Mouse (Mus musculus) neural tube, embryonic 11.5 days (tissue): ENCODE results near the gene D630023F18Rik. TPM values are rescaled to one million over a fixed set of nuclear protein-coding genes. Genes with fewer than 3 reads are reported as not detected.

Experiments used
- ATAC-seq: fragments of 200-750 bp; cut with Nextera tagmentation; 2 replicates; pipeline ENCODE4 v1.8.0; 2017; ENCODE audit warnings: moderate number of reproducible peaks, mild to moderate bottlenecking, moderate TSS enrichment, moderate library complexity; ENCODE audit not compliant: insufficient read depth, low FRiP score, low TSS enrichment
- DNase-seq: peaks from one replicate; pipeline ENCODE4 v3.0.0-alpha.2; 2015; ENCODE audit warnings: low spot score
- H3K27ac ChIP-seq: fragments of 300-500 bp; sonication (generic); 2 replicates; pipeline ENCODE4 v1.5.1; 2014; ENCODE audit warnings: low read depth, mild to moderate bottlenecking, low read length
- H3K27me3 ChIP-seq: fragments of 300-500 bp; sonication (generic); 2 replicates; pipeline ENCODE4 v1.6.1; 2014; ENCODE audit warnings: mild to moderate bottlenecking, low read length, mixed read lengths; ENCODE audit not compliant: control insufficient read depth, insufficient read depth
- H3K36me3 ChIP-seq: fragments of 300-500 bp; sonication (generic); 2 replicates; pipeline ENCODE4 v1.6.1; 2014; ENCODE audit warnings: mild to moderate bottlenecking, low read length, moderate library complexity, mixed read lengths; ENCODE audit not compliant: control insufficient read depth, insufficient read depth
- H3K4me1 ChIP-seq: fragments of 300-500 bp; sonication (generic); 2 replicates; pipeline ENCODE4 v1.6.1; 2014; ENCODE audit warnings: low read length, mixed read lengths; ENCODE audit not compliant: control insufficient read depth, insufficient read depth
- H3K4me2 ChIP-seq: fragments of 300-500 bp; sonication (generic); 2 replicates; pipeline ENCODE4 v1.6.1; 2014; ENCODE audit warnings: low read depth, mild to moderate bottlenecking, moderate library complexity
- H3K4me3 ChIP-seq: fragments of 300-500 bp; sonication (generic); 2 replicates; pipeline ENCODE4 v1.5.1; 2014; ENCODE audit warnings: low read depth, low read length
- H3K9ac ChIP-seq: fragments of 300-500 bp; sonication (generic); 2 replicates; pipeline ENCODE4 v1.6.1; 2014; ENCODE audit warnings: mild to moderate bottlenecking, low read length
- H3K9me3 ChIP-seq: fragments of 300-500 bp; sonication (generic); 2 replicates; pipeline ENCODE4 v1.6.1; 2016; ENCODE audit warnings: low read length; ENCODE audit not compliant: control insufficient read depth
- WGBS: fragments of 180-500 bp; shearing (Covaris S2); extraction: QIAGEN DNeasy Blood & Tissue Kit; methylation state at CpG from one replicate; pipeline ENCODE4 v1.1.7; 2014; 5-methylcytosine and 5-hydroxymethylcytosine counted together
- polyA plus RNA-seq: library from polyadenylated mRNA; unstranded; fragments of >200 nt; fragmentation: Nextera tagmentation; extraction: Ambion mirVana; gene quantifications from 2 replicates; pipeline ENCODE4 v1.2.1, GENCODE M21; 2014

Gene D630023F18Rik
- polyA plus RNA-seq, 1 experiment from 2014 or later: not detected

DNA sequence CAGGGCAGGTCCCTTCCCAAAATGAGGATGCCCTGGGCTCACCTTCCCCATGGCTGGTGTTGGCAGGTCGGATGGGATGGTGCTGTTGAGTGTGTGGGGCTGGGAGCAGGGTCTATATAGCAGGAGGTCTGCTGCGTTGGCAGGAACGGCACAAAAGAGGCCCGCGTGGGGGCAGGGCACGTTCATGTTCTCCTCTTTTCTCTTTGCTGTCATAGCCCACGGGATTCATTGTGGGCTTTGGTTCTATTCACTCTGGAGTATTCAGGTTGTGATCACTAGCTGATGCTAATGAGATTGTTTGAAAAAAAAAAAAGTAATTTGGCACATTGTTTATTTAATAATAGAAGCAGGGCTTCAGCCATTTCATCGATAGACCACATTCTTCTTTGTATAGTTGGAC, 59.7 kb downstream of the D630023F18Rik start, which contains the start of gene Crygd:
Gene Crygd (minus strand): TSS at position 101 of the 400 bp plus-strand sequence.
- no peaks in the 10 kb centered on the region for H3K4me1 ChIP-seq
- no peak within 1 kb of the TSS for H3K4me2 ChIP-seq
- no peak within 1 kb of the TSS for H3K9ac ChIP-seq
- ATAC-seq (no peak), DNase-seq (no peak)
- H3K36me3 ChIP-seq: no peaks in the 10 kb centered on the region
- no peaks in the 10 kb centered on the region for H3K9me3 ChIP-seq
- no peak within 1 kb of the TSS for H3K4me3 ChIP-seq
- no peaks in the 10 kb centered on the region for H3K27me3 ChIP-seq
- 80% methylated on average over 8 of the region's 8 CpGs for WGBS
- H3K27ac ChIP-seq: no peak within 1 kb of the TSS

Other genes starting within 250 kb of the D630023F18Rik start
- 8.4 and 10.1 TPM in 2 replicates for gene Plekhm3, start 166.4 kb downstream of the D630023F18Rik start, polyA plus RNA-seq
- 0.58 TPM in 1 of 2 replicates, not detected in the other for gene Akr1cl, start 90.5 kb downstream of the D630023F18Rik start, polyA plus RNA-seq
- gene Cryge, start 72.1 kb downstream of the D630023F18Rik start, polyA plus RNA-seq: not detected in 2 replicates
- not detected in 2 replicates for gene Crygd, start 59.8 kb downstream of the D630023F18Rik start, polyA plus RNA-seq
- gene Crygc, start 49.5 kb downstream of the D630023F18Rik start, polyA plus RNA-seq: not detected in 2 replicates
- not detected in 2 replicates for gene Crygb, start 40.9 kb downstream of the D630023F18Rik start, polyA plus RNA-seq
- not detected in 2 replicates for gene Cryga, start 19.8 kb downstream of the D630023F18Rik start, polyA plus RNA-seq
- not detected in 2 replicates for gene Gm28845, start 3.7 kb downstream of the D630023F18Rik start, polyA plus RNA-seq
- gene Idh1, start 63.3 kb upstream of the D630023F18Rik start, polyA plus RNA-seq: 405 and 436 TPM in 2 replicates
- gene Pikfyve, start 63.5 kb upstream of the D630023F18Rik start, polyA plus RNA-seq: 20.6 TPM in 2 replicates
- gene Pth2r, start 158.8 kb upstream of the D630023F18Rik start, polyA plus RNA-seq: 3.0 and 3.3 TPM in 2 replicates